Mouse (Mus musculus): ENCODE measurements around the gene Pitpnm1.

The Pitpnm1 gene

GRCm38 (mm10) chr19:4140147-4140546 lies 40.3 kb downstream of the Pitpnm1 start:
- no peak for DNase-seq (ENCODE audit: low spot score)

DNA sequence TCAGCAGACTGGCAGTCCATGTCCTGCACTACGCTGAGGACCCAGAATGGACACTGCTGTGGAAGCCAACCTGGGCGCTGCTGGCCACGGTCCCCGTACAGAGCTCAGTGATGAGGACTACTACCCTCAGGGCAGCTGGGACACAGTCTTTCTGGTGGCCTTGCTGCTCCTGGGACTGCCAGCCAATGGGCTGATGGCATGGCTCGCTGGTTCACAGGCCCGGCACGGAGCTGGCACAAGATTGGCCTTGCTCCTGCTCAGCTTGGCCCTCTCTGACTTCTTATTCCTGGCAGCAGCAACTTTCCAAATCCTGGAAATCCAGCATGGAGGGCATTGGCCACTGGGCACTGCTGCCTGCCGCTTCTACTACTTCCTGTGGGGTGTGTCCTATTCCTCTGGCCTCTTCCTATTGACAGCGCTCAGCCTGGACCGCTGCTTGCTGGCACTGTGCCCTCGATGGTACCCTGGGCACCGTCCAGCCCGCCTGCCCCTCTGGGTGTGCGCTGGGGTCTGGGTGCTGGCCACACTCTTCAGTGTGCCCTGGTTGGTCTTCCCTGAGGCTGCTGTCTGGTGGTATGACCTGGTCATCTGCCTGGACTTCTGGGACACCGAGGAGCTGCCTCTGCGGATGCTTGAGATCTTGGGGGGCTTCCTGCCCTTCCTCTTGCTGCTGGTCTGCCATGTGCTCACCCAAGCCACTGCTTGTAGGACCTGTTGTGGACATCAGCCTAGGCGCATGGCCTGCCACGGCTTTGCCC lies 42.8 kb downstream of the Pitpnm1 start:
- DNase-seq (ENCODE audit: low spot score) = no peak

DNA sequence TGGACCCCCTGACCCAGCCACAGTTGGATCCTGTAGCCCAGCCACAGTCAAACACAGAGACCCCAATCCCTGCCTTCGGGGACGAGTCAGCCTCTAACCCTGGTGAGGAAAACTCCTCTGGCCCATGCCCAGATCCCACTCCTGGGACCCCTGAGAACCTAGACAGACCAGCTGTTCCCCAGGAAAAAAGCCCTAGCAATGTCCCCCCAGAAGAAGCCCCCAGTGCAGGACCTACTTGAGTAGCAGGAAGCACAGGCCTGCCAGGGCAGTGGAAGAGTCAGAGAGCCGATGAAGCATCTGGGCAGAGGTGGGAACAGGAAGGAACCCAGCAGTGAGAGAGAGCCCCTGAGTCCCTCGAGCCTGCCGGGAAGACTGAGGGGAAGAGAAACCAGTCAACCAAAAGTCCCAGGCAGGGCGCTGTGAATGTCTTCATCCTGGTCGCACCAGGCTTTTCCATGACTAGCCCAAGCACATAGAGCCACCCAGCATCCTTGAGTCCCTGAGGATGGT lies 44.0 kb downstream of the Pitpnm1 start, which contains the start of gene Cabp4:
Gene Cabp4 (minus strand): TSS at position 275 of the 510 bp plus-strand sequence.
- no peak for DNase-seq (ENCODE audit: low spot score)

DNA sequence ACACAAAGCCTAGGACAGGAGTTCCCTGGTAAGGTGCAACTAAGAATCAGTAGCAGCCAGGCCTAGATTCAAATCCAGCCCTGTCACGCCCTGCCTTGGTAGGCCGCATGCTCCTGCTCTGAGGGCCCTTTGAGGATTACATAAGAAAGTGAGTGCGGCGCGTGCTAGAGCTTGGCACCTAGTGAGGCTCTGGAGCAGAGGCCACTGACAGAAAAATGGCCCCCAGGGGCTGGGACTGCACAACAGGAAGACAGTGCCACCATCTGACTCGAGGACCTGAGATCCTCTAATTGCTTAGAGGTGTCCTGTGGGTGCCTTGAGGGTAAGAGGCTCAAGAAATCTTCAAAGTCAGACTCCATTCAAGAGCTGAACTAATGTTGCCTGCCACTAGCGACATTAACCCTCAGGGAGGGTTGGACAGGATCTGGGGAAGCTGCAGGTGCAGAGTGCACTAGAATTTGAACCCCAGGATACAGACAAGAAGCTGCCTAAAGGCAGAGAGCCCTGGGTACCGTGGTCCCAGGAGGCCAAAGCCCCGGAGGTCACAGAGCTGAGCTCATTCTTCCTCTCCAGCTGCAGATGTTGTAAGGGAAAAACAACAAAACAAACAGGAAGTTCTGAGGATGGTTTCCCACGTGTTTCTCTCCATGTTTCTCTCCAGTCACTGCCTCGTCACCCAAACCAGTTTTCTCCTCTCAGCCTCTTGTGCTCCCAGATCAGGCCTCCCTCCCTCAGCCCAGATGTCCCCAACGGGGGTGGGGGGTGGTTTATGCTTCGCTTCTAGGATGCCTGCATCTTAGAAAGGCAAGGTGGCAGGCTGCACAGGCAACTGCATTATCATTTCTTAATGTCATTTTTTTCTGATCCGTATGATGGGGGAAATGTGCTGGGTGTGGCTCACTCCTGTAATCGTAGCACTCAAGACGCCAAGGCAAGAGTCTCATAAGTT lies 45.0 kb downstream of the Pitpnm1 start:
- DNase-seq (ENCODE audit: low spot score) = no peak

GRCm38 (mm10) chr19:4145936-4146335 lies 46.1 kb downstream of the Pitpnm1 start:
- no peak for DNase-seq (ENCODE audit: low spot score)

DNA sequence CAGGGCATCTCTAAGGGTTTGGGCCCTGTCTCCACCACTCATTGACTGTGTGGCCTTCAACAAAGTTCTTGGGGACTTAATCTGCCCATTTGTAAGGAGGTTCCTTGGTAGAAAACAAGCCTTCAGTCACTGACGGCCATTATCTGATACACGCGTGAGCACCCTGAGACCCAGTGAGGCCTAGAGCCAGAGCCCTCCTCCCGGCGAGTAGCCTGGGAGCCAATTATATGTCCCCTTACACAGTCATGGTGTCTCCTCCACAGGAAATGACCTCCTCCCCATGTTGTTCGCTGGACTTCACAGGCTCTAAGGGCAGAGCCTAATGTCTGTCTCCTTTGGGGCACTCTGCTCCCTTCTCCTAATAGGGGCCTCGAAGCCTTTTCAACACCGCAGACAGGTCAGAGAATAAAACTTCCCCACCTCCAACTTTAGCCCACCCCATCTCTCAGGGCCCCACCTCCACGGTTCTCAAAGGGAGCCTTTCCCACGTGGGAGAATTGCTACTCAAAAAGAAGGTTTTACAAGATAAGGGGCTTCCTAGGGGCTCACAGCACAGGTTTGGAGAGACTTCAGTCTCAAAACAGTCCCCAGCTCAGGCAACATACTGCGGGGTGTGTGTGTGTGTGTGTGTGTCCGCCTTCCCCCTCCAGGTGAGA lies 46.7 kb downstream of the Pitpnm1 start:
- no peak for DNase-seq (ENCODE audit: low spot score)

- no peak for DNase-seq (ENCODE audit: low spot score)
Observed at GRCm38 (mm10) chr19:4147022-4147405, 47.2 kb downstream of the Pitpnm1 start.

GRCm38 (mm10) chr19:4147782-4148490 lies 48.1 kb downstream of the Pitpnm1 start:
- no peak for DNase-seq (ENCODE audit: low spot score)

GRCm38 (mm10) chr19:4148491-4148806 lies 48.7 kb downstream of the Pitpnm1 start, which contains the start of gene Coro1b:
Gene Coro1b (plus strand): TSS chr19:4148619.
- DNase-seq (ENCODE audit: low spot score) = peak; percentile 99

GRCm38 (mm10) chr19:4148819-4149218 lies 49.0 kb downstream of the Pitpnm1 start:
- no peak for DNase-seq (ENCODE audit: low spot score)

- DNase-seq (ENCODE audit: low spot score) = no peak
Observed at GRCm38 (mm10) chr19:4149283-4149682, 49.5 kb downstream of the Pitpnm1 start.

GRCm38 (mm10) chr19:4149764-4150461 lies 50.1 kb downstream of the Pitpnm1 start:
- no peak for DNase-seq (ENCODE audit: low spot score)

DNA sequence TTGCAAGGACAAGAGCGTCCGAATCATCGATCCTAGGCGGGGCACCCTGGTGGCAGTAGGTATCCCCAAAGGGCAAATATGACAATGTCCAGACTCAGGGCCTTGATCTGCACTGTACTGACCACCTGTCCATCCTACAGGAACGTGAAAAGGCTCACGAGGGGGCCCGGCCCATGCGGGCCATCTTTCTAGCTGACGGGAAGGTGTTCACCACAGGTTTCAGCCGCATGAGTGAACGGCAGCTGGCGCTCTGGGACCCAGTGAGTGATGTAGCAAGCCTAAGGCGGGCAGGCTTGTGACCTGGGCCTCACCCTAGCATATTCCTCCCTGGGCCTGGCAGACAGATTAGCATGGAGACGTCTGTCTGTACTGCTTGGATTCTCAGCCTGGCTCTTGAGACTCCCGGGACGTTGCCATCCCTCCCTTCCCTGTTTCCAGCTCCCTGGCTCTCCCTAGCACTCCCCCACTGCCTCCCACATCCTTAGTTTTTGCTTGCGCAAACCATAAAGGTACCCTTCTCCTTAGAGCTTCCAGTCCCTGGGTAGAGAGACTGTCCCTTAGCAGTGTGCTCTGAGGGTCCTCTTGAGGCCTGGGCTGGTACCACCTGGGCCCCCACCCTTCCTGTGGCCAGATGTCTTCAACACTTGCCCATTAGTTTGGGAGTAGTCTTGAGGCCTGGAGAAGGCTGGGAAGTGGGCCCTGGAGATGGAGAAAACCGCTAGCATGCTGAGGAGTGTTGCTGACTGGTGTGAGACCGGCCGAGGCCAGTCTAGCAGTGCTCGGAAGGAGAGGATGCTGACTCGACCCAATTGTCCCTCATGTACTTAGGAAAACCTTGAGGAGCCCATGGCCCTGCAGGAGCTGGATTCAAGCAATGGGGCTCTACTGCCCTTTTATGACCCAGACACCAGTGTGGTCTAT lies 51.0 kb downstream of the Pitpnm1 start:
- peak; percentile 72 for DNase-seq (ENCODE audit: low spot score)

DNA sequence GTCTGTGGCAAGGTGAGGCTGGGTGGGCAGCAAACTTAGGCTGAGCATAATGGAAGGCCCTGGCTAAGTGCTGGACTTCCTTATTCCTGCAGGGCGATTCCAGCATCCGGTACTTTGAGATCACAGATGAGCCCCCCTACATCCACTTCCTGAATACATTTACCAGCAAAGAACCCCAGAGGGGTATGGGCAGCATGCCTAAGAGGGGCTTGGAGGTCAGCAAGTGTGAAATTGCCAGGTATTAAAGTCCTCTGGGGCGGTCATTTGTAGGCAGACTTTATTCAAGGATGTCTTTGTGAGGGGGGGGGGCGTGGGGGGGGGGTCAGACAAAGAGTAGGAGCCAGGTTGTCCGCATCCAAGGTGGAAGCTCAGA lies 51.7 kb downstream of the Pitpnm1 start:
- DNase-seq (ENCODE audit: low spot score) = no peak

DNA sequence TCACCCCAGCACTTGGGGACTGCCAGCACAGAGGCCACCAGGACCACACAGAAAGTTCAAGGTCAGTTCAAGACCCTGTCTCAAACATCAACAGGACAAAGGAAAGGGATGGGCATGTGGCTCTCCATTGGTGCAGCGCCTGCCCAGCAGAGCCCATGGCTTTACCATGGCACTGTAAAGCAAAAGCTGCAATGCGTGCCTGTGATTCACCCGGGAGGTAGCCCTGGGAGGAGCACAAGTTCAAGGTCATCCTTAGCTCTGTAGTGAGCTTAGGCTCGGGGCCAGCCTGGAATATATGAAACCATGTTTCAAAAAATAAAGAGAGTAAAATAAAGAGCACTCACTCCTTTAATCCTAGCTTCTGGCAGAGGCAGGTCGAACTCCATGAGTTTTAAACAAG lies 52.1 kb downstream of the Pitpnm1 start:
- no peak for DNase-seq (ENCODE audit: low spot score)

DNA sequence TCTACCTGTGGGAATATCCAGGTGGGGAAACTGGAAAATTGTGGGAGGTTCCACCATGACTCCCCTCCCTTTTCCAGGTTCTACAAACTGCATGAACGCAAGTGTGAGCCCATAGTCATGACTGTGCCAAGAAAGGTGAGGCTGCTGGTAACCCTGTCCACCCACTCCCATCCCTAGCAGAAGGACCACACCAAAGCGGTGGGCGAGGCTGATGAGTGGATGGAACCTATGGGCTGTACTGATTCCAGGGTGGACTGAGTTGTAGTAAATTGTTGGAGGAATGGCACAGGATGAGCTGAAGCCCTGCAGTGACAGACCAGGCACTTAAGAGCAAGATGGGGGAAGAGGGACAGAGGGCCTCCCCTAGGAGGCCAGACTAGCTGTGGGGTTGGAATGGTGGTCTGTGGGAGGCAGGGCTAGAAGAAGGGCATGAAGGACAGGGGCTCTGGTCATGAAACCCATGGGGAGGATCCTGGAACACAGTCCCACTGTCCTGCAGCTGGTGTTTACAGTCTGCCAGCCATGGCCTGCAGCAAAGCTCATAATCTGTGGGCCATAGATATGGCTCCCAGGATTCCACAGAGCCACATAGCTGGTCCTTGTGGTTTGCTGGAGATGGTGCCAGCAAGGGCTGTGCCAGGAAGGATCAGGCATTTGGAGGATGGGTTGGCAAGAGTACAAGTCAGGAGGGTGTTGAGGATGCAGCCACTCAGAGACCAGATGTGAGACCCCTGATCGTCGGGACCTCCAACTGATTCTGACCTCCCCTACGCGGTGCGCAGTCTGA lies 52.8 kb downstream of the Pitpnm1 start:
- no peak for DNase-seq (ENCODE audit: low spot score)

DNA sequence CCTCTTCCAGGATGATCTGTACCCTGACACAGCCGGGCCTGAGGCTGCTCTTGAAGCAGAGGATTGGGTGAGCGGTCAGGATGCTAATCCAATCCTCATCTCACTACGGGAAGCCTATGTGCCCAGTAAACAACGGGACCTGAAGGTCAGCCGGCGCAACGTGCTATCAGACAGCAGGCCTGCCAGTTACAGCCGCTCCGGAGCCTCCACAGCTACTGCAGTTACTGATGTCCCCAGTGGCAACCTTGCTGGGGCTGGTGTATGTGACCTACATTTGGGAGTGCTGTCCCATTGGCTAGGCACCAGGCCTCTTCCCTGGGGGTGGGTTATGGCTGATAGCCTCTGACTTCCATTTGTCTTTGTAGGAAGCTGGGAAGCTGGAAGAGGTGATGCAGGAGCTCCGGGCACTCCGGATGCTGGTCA lies 53.4 kb downstream of the Pitpnm1 start, which contains the start of gene Ptprcap:
Gene Ptprcap (plus strand): TSS at position 373 of the 423 bp plus-strand sequence.
- DNase-seq (ENCODE audit: low spot score) = no peak

DNA sequence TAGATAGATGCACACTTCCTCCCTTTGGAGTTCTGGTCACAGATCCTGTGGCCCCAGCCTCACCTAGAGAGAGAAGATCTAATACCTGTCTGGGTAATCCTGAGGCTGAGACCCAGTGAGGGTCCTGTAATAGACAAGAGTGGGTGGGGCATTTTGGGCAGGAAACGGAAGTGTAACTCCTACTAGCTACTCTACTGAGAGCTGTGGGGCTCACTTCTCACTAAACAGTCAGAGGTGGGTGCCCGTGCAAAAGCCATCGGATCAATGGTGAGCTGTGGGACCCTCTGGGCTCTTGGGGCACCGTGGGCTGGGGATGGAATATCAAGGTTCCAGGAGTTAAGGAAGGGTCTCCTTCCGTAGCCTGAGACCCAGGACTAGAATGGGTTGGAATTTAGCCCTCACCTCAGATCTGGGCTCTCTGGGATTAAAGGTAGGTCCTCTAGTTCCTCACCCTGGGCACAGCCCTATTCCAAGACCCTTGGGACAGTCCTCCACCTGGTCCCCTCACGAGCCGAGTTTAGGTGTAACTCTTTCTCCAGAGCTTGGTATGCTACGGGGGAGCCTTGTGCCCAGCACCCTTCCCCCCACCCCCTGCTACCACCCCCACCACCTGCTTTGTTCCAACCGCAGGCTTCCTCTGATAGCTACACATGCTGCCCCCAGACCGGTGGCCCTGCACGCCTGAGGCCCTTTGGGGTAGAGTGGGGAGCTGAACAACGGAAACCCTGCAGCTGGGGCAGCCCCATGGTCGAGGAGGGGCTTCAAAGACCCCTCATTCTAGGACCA lies 54.8 kb downstream of the Pitpnm1 start:
- no peak for DNase-seq (ENCODE audit: low spot score)
